Mouse (Mus musculus) limb, embryonic 15.5 days (tissue): Measurements from ENCODE around the gene Hccs. TPM values are rescaled to one million over a fixed set of nuclear protein-coding genes. Genes with fewer than 3 reads are reported as not detected.

Experiments used
- ATAC-seq: fragments of 200-750 bp; cut with Nextera tagmentation; 2 replicates; pipeline ENCODE4 v1.8.0; 2017; ENCODE audit warnings: low read depth, moderate TSS enrichment; ENCODE audit not compliant: insufficient number of reproducible peaks, low FRiP score, low TSS enrichment
- H3K27ac ChIP-seq: fragments of 300-500 bp; sonication (generic); 2 replicates; pipeline ENCODE4 v1.5.1; 2015; ENCODE audit warnings: moderate library complexity, mild to moderate bottlenecking, inconsistent platforms
- H3K27me3 ChIP-seq: fragments of 300-500 bp; sonication (generic); 2 replicates; pipeline ENCODE4 v1.6.1; 2015; ENCODE audit warnings: inconsistent platforms
- H3K36me3 ChIP-seq: fragments of 300-500 bp; sonication (generic); 2 replicates; pipeline ENCODE4 v1.6.1; 2015; ENCODE audit warnings: inconsistent platforms
- H3K4me1 ChIP-seq: fragments of 300-500 bp; sonication (generic); 2 replicates; pipeline ENCODE4 v1.6.1; 2015; ENCODE audit warnings: inconsistent platforms
- H3K4me2 ChIP-seq: fragments of 300-500 bp; sonication (generic); 2 replicates; pipeline ENCODE4 v1.6.1; 2015; ENCODE audit warnings: mild to moderate bottlenecking, inconsistent platforms
- H3K4me3 ChIP-seq: fragments of 300-500 bp; sonication (generic); 2 replicates; pipeline ENCODE4 v1.5.1; 2015; ENCODE audit warnings: mild to moderate bottlenecking, inconsistent platforms
- H3K9ac ChIP-seq: fragments of 300-500 bp; sonication (generic); 2 replicates; pipeline ENCODE4 v1.6.1; 2015; ENCODE audit warnings: inconsistent platforms
- H3K9me3 ChIP-seq: fragments of 300-500 bp; sonication (generic); 2 replicates; pipeline ENCODE4 v1.6.1; 2016; ENCODE audit warnings: inconsistent platforms
- WGBS: fragments of 180-500 bp; shearing (Covaris S2); methylation state at CpG from one replicate; pipeline ENCODE4 v1.1.7; 2015; 5-methylcytosine and 5-hydroxymethylcytosine counted together
- polyA plus RNA-seq: library from polyadenylated mRNA; unstranded; fragments of >200 nt; fragmentation: Nextera tagmentation; extraction: Ambion mirVana; gene quantifications from 2 replicates; pipeline ENCODE4 v1.2.1, GENCODE M21; 2015

Gene Hccs
- polyA plus RNA-seq, 1 experiment from 2014 or later: 29.7 TPM

GRCm38 (mm10) chrX:169299579-169299978 is 20.6 kb downstream of the Hccs start:
- WGBS: 63% methylated on average over 4 of the region's 4 CpGs
- no peak for ATAC-seq
- H3K36me3 ChIP-seq: no peaks in the 10 kb centered on the region
- H3K9me3 ChIP-seq: no peaks in the 10 kb centered on the region
- H3K4me3 ChIP-seq: no peak overlapping the region
- H3K27ac ChIP-seq: no peak overlapping the region
- no peak overlapping the region for H3K9ac ChIP-seq
- no peak overlapping the region for H3K4me2 ChIP-seq
- H3K4me1 ChIP-seq: no peaks in the 10 kb centered on the region
- peaks cover 2% of the 10 kb centered on the region; the same call in 1 of the 2 replicates for H3K27me3 ChIP-seq

- ATAC-seq: no peak
- Histone ChIP-seq H3K4me3 (no peak overlapping the region), H3K9me3 (no peaks in the 10 kb centered on the region), H3K36me3 (no peaks in the 10 kb centered on the region), H3K27ac (no peak overlapping the region), H3K4me2 (no peak overlapping the region), H3K27me3 (peaks cover 3% of the 10 kb centered on the region; the same call in 1 of the 2 replicates), H3K9ac (no peak overlapping the region), H3K4me1 (no peaks in the 10 kb centered on the region)
- 65% methylated on average over 8 of the region's 8 CpGs for WGBS
These were observed 56.6 kb downstream of the Hccs start for GRCm38 (mm10) chrX:169263433-169264172.

- Histone ChIP-seq H3K9me3 (no peaks in the 10 kb centered on the region), H3K4me3 (no peak overlapping the region), H3K4me1 (no peaks in the 10 kb centered on the region), H3K36me3 (no peaks in the 10 kb centered on the region), H3K9ac (no peak overlapping the region), H3K27me3 (peaks cover 3% of the 10 kb centered on the region; the same call in 1 of the 2 replicates), H3K4me2 (no peak overlapping the region), H3K27ac (0 out of 2 replicates have a peak overlapping the region, but pooled peaks have one; percentile 43)
- 49% methylated on average over 2 of the region's 2 CpGs for WGBS
- ATAC-seq: no peak
These were observed 58.0 kb downstream of the Hccs start for GRCm38 (mm10) chrX:169262212-169262611.

- Histone ChIP-seq H3K4me3 (no peak overlapping the region), H3K9ac (no peak overlapping the region), H3K4me1 (no peaks in the 10 kb centered on the region), H3K36me3 (no peaks in the 10 kb centered on the region), H3K27me3 (peaks cover 3% of the 10 kb centered on the region; the same call in 1 of the 2 replicates), H3K4me2 (no peak overlapping the region), H3K27ac (no peak overlapping the region), H3K9me3 (no peaks in the 10 kb centered on the region)
- no peak for ATAC-seq
- 87% methylated on average over 3 of the region's 3 CpGs for WGBS
These were observed 59.1 kb downstream of the Hccs start for GRCm38 (mm10) chrX:169261034-169261433.

DNA sequence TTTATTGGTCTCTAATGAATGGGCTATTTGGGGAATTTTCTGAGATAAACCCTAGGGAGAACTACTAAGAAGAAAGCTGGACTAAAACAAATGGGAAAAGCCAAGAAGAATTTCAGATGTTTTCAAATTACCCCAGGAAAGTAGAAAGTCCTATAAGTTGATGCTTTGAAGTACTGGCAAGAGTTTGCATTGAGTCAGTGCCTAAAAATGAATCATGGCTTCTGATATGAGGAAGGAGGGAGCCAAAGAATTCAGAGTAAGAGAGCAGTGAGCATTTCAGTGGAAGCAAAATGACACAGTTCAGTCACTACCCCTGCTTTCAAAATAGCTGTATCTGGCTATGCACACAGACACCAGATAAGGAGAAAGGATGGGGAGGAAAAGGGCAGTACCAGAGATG is 63.4 kb downstream of the Hccs start:
- Histone ChIP-seq H3K9ac (no peak overlapping the region), H3K4me3 (no peak overlapping the region), H3K9me3 (no peaks in the 10 kb centered on the region), H3K36me3 (no peaks in the 10 kb centered on the region), H3K27me3 (no peaks in the 10 kb centered on the region; the same call in 1 of the 2 replicates), H3K27ac (no peak overlapping the region), H3K4me1 (no peaks in the 10 kb centered on the region), H3K4me2 (no peak overlapping the region)
- ATAC-seq: no peak

DNA sequence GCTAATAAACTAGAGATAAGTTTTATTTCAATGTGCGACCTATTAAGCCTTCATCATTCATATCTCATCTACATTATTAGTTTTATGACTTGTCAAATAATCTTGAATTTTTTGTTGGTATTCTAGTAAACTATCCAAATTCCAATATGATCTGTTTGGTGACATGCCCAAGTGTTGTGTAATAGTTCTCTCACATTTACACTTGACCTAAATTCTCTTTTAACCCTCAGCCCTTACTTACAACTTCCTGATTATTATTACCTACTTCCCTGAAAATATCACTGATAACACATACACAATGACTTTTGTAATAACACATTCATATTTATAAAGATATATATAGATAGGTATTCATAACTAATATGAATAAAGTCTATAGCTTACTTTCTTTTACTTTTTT is 64.3 kb downstream of the Hccs start:
- Histone ChIP-seq H3K27me3 (no peaks in the 10 kb centered on the region), H3K4me1 (no peaks in the 10 kb centered on the region), H3K4me2 (no peak overlapping the region), H3K27ac (no peak overlapping the region), H3K4me3 (no peak overlapping the region), H3K9ac (no peak overlapping the region), H3K9me3 (no peaks in the 10 kb centered on the region), H3K36me3 (no peaks in the 10 kb centered on the region)
- no peak for ATAC-seq
- 72% methylated on average over 1 of the region's 1 CpGs for WGBS

GRCm38 (mm10) chrX:169222357-169223062 is 97.7 kb downstream of the Hccs start:
- no peaks in the 10 kb centered on the region for H3K4me1 ChIP-seq
- no peak overlapping the region for H3K4me2 ChIP-seq
- ATAC-seq: no peak
- 52% methylated on average over 3 of the region's 3 CpGs for WGBS
- H3K9ac ChIP-seq: no peak overlapping the region
- no peak overlapping the region for H3K4me3 ChIP-seq
- H3K27ac ChIP-seq: no peak overlapping the region
- H3K36me3 ChIP-seq: no peaks in the 10 kb centered on the region
- no peaks in the 10 kb centered on the region for H3K9me3 ChIP-seq
- H3K27me3 ChIP-seq: peaks cover 3% of the 10 kb centered on the region; the same call in 1 of the 2 replicates

GRCm38 (mm10) chrX:169220064-169220463 is 100.1 kb downstream of the Hccs start:
- H3K9me3 ChIP-seq: no peaks in the 10 kb centered on the region
- no peak overlapping the region for H3K9ac ChIP-seq
- H3K27ac ChIP-seq: no peak overlapping the region
- 59% methylated on average over 8 of the region's 8 CpGs for WGBS
- H3K4me2 ChIP-seq: no peak overlapping the region
- no peak for ATAC-seq
- H3K4me1 ChIP-seq: no peaks in the 10 kb centered on the region
- H3K27me3 ChIP-seq: peaks cover 3% of the 10 kb centered on the region; the same call in 1 of the 2 replicates
- no peak overlapping the region for H3K4me3 ChIP-seq
- H3K36me3 ChIP-seq: no peaks in the 10 kb centered on the region

DNA sequence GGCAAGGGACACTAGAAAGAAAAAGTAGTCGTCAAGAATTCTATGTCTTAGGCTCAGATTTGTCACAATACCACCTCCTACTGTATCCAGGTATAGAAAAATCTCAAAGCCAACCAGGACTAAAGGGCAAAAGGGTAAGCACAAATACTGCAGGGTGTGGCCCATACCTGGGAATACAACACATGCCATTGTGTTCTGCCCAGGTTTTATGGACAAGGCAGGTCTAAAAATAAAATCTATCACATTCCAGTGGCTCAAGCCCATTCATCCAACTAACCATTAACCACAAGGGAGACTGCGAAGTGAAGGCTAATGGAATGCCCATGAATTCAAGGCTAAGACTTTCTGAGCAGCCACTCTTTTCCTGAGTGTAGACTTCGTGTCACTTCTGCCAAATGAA is 110.2 kb downstream of the Hccs start:
- WGBS: 58% methylated on average over 3 of the region's 3 CpGs
- Histone ChIP-seq H3K36me3 (no peaks in the 10 kb centered on the region), H3K4me2 (no peak overlapping the region), H3K4me3 (no peak overlapping the region), H3K9ac (no peak overlapping the region), H3K4me1 (no peaks in the 10 kb centered on the region), H3K27ac (no peak overlapping the region), H3K27me3 (no peaks in the 10 kb centered on the region), H3K9me3 (no peaks in the 10 kb centered on the region)
- ATAC-seq: no peak

Other genes starting within 250 kb of the Hccs start
- gene Amelx, start 133.2 kb downstream of the Hccs start, polyA plus RNA-seq: not detected in 2 replicates